Mouse (Mus musculus) liver, adult 2 months (tissue): ENCODE data around the gene Gm20696.

ENCODE experiments used
- CTCF ChIP-seq: fragments of 200-500 bp; IDR thresholded peaks from 2 replicates; pipeline ENCODE4 v1.5.1; 2011; ENCODE audit warnings: low read depth, low read length, control low read depth
- POLR2A ChIP-seq: fragments of 200-500 bp; IDR thresholded peaks from 2 replicates; pipeline ENCODE4 v1.6.1; 2011; ENCODE audit warnings: low read length, control low read depth; ENCODE audit not compliant: insufficient read depth; ENCODE audit errors: extremely low read depth

DNA sequence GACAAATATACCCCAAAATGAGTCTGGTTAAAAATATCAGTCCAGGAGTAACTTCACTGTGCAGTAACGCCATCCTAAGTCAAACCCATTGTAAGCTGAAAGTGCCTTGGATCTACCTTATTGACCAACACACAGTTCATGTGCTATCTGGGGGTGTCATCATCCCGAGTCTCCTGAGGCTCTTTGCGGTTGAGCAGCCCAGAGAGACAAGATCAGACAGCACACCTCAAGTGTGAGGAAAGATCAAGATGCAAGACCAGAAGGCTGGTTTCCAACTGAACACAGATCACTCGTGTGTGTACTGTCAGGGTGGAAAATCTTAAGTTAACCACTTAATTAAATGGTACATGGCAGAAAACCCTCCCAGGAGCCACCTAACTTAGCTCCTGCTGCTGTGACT lies 382.6 kb downstream of the Gm20696 start:
- TF ChIP-seq POLR2A, result no peak
- no peak for TF ChIP-seq CTCF
